Mouse (Mus musculus) kidney, adult 8-10 months (tissue): ENCODE data around the gene Ubfd1.
A peak's percentile ranks its signal among the peaks of the same experiment; 100 is the strongest.

Experiments used
- DNase-seq, 2 experiments: peaks; one replicate each; pipeline ENCODE4 v3.0.0; 2022

The Ubfd1 gene

DNA sequence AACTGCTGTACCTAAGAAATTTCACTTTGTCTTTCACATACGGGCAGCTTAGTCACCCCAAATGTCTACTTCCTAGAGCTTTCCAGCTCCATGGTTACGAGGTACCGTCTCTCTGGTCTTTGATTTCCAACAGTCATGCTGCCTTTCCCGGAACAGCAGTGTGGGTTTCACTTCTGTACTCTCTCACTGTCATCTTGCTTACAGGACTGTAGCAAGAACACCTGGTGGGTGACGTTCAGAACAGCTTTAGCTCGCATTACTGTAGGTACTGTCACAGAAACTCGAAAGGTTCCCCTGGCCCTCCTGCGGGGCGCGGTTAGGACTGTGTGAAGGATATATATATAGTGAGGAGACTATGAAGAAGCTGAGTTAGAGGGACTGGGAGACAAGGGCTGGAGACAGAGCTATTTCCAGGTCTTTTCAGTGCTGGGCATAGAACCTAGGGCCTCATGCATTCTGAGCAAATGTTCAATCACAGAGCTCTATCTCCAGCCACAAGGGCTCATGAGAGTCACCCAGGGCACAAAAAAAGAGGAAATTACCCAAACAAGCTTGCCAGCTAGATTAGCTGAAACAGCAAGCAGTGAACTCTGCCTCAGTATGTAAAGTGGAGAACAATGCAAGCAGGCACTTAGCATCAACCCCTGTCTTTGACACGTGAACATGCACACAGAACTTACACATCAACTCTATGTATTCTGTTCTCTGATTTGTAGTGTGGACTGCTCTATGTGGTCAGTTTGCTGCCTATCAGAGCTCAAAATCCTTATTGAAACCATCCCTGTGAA, 20.4 kb downstream of the Ubfd1 start:
- no peak for DNase-seq

DNA sequence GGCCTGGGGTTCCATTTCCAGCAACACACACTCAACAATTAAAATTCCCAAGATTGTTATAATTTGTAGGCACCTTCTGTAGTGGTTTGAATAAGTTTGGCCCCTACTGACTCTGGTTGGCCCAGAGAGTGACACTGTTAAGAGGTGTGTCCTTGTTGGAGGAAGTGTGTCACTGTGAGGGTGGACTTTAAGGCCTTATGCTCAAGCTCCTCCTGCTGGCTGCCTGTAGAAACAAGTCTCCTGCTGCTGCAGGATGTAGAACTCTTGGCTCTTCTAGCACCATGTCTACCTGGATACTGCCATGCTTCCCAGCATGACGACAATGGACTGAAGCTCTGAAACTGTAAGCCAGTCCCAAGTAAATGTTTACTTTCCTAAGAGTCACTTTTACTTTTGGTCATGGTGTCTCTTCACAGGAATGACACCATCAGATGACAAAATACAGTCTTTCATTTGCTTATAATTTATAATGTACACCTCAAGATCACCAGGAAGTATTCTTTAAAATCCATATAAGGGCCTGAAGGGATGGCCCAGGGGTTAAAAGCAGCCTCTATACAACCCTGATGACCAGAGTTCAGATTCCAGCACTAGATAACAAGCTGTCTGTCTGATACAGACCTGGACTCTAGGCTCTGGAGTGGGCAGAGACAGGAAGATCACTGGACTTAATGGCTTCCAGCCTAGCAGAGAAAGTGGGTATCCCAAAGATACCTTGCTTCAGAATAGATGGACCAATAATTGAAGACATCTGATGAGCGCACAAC, 27.8 kb downstream of the Ubfd1 start:
- DNase-seq = no peak

DNA sequence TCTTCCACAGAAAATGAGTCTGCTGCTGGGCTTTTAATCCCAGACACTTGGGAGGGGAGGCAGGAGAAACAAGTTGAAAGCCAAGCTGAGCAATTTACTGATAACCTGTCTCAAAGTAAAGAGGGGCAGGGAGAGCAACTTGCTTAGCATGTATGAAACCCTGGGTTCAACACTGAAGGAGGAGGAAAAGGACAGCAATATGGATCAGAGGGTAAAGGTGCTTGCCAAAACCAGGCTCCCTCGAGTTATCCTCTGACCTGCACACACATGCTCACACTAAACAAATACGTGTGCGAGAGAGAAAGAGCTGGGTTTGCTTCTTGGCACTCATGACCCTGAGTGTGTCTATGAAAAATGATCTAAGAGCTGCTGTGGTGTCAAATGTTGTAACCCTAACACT, 31.0 kb downstream of the Ubfd1 start:
- DNase-seq = no peak

DNA sequence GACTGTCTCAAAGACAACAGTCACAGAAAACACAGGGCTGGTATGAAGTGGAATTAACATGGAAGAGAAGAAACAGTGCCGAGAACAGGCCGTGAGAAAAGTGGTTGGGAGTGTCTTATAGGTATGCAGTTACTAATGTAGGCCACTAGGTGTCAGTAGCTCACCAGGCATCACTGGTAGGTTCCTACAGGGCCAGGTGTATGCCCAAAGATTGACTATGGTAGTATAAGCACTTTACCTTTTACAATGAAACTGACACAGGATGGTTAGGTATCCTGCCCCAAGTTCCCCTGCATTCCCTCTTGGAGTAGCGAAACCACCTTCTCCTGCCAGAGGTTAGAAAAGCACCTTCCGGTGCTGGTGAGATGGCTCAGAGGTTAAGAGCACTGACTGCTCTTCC, 32.2 kb downstream of the Ubfd1 start:
- peak; percentile 46 to 50 for DNase-seq

DNA sequence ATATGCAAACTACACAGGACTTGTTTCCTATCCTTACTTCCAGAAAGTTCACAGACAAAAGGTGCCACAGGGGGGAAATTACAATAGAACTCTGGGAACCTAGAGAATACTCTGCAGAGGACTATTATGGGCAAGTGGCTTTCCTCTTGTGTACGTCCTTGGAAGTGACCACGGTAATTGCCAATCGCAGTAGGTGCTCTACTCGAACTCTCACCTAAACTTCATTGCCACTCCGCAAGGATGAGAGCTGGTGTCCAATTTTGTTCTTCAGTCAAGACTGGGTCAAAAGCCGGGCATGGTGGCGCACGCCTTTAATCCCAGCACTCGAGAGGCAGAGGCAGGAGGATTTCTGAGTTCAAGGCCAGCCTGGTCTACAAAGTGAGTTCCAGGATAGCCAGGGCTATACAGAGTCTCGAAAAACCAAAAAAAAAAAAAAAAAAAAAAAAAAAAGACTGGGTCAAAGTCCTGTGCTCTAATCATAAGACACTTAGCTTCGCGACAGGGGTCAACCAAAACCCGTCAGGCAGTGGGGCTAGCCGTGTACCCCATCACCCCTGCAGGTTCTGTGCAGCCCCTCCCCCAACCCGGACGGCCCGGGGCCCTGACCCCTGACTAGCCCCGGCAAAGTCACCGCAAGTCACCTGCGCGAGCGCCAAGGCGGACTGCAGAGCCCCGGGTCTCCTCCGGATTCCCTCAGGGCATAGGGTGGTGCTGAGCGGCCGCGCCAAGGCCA, 34.2 kb downstream of the Ubfd1 start:
- peak in 1 of 2 experiments; percentile 16 for DNase-seq

DNA sequence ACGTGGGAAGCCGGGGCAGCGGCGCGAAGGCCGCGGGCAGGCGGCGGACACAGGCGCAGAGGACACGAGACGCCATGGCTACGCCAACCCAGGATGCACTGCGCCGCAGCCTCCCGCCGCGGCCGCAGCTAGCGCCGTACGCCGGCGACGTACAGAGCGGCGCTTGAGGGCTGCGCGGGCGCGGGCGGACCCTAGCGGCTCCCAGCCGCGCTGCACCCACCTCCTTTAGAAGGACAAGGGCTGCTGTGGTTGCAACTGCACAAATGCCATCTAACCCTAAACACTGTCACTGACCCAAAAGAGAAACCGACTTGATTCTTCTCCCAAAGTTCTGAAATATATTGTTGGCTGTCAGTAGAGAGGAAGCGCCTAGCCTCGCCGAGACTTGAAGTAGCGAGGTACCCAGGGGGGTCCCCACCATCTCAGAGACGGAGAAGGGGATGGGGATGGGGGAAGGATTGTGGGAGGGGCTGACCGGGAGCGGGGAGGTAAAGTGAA, 34.8 kb downstream of the Ubfd1 start, which contains the start of gene Ndufab1:
Ndufab1 (minus strand) TSS at position 140 of the 498 bp plus-strand sequence.
- peak; percentile 84 to 88 for DNase-seq

DNA sequence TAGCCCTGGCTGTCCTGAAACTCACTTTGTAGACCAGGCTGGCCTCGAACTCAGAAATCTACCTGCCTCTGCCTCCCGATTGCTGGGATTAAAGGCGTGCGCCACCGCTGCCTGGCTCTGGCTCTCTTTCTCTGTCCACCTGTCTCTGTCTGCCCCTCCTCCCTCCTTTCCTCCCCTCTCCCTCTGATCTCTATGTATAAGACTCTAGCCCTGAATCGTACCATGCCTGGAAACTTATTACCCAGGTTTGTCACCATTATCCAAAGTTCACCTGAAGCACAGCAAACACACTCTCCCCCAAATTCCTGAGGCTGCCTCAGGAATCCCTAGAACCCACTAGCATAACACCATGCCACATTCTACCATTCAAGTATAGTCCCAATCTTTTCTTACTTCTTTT, 41.2 kb downstream of the Ubfd1 start:
- DNase-seq = peak; percentile 19 to 60

DNA sequence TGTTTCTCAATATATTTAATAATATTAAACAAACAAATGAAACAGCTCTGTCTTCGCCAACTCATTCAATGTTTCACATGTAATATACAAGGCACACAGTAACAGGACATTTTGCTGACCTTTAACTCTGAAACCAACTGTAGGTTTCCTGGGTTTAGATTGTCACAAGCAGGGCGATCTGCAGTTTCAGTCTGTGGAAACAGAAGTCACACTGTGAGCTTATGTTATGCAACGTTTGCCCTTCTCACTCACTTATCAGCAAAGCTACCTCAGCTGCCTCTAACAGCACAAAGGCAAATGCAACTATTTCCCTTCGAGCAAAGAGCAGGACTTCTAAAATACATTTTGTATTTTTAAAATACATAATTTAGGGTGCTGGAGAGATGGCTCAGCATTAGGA, 56.5 kb downstream of the Ubfd1 start:
- no peak for DNase-seq

DNA sequence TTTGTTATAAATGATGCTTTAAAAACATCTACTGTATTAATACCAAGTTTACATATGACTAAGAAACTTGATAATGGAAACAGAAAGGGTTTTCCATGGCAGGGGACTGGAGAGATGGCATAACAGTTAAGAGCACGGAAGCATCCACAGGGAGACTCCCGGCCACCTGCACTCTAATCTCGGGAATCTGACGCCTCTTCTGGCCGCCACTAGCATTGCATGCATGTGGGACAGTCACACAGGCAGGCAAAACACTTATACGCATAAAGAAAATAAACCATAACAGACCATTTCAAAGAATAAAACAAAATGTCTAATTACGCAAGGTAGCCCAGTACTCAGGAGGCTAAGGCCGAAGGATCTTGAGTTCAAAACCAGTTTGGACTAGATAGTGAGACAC, 58.7 kb downstream of the Ubfd1 start:
- no peak for DNase-seq

DNA sequence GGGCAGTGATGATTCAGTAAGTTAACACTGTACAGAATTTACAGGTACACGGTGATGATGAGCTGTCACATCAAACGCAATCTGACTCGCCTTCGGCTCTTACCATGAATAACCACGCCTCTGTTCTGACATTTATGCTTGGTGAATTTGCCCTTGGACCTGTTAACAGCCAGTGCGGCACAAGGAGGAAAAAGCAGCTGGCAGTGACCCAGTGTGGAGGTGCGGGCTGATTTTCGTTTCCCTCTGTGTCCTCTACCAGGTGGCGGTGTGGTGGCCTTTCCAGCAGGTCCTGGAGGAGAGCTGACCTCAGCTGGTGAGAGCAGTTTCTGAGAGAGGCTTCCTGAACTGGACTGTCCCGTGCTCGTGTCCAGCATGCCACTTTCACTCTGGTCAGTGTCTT, 60.0 kb downstream of the Ubfd1 start:
- DNase-seq = peak; percentile 22 to 67
